Mouse (Mus musculus) heart, embryonic 15.5 days (tissue): ENCODE measurements around the gene B3gnt9. TPM values are rescaled to one million over a fixed set of nuclear protein-coding genes. Genes with fewer than 3 reads are reported as not detected.
A peak's percentile ranks its signal among the peaks of the same experiment; 100 is the strongest.

Source experiments
- ATAC-seq: fragments of 200-750 bp; cut with Nextera tagmentation; replicated peaks from 2 replicates; pipeline ENCODE4 v1.8.0; 2017; ENCODE audit warnings: low read depth, moderate TSS enrichment; ENCODE audit not compliant: insufficient number of reproducible peaks, insufficient read depth, low FRiP score
- H3K27ac ChIP-seq: fragments of 300-500 bp; sonication (generic); 2 replicates; pipeline ENCODE4 v1.5.1; 2015; ENCODE audit warnings: mild to moderate bottlenecking, inconsistent platforms
- H3K27me3 ChIP-seq: fragments of 300-500 bp; sonication (generic); 2 replicates; pipeline ENCODE4 v1.6.1; 2015; ENCODE audit warnings: inconsistent platforms
- H3K36me3 ChIP-seq: fragments of 300-500 bp; sonication (generic); 2 replicates; pipeline ENCODE4 v1.6.1; 2015; ENCODE audit warnings: mild to moderate bottlenecking, inconsistent platforms
- H3K4me1 ChIP-seq: fragments of 300-500 bp; sonication (generic); replicated peaks from 2 replicates; pipeline ENCODE4 v1.6.1; 2015; ENCODE audit warnings: inconsistent platforms
- H3K4me2 ChIP-seq: fragments of 300-500 bp; sonication (generic); 2 replicates; pipeline ENCODE4 v1.6.1; 2015; ENCODE audit warnings: inconsistent platforms, mild to moderate bottlenecking, moderate library complexity
- H3K4me3 ChIP-seq: fragments of 300-500 bp; sonication (generic); 2 replicates; pipeline ENCODE4 v1.5.1; 2015; ENCODE audit warnings: mild to moderate bottlenecking, inconsistent platforms
- H3K9ac ChIP-seq: fragments of 300-500 bp; sonication (generic); 2 replicates; pipeline ENCODE4 v1.6.1; 2015; ENCODE audit warnings: mild to moderate bottlenecking, inconsistent platforms
- H3K9me3 ChIP-seq: fragments of 300-500 bp; sonication (generic); replicated peaks from 2 replicates; pipeline ENCODE4 v1.6.1; 2016; ENCODE audit warnings: inconsistent platforms
- WGBS: fragments of 180-500 bp; shearing (Covaris S2); methylation state at CpG from one replicate; pipeline ENCODE4 v1.1.7; 2015; ENCODE audit warnings: mixed read lengths; 5-methylcytosine and 5-hydroxymethylcytosine counted together
- polyA plus RNA-seq: library from polyadenylated mRNA; unstranded; fragments of >200 nt; fragmentation: Nextera tagmentation; extraction: Ambion mirVana; gene quantifications from 2 replicates; pipeline ENCODE4 v1.2.1, GENCODE M21; 2015

The B3gnt9 gene
- polyA plus RNA-seq, 1 experiment from 2014 or later = 13.6 TPM

DNA sequence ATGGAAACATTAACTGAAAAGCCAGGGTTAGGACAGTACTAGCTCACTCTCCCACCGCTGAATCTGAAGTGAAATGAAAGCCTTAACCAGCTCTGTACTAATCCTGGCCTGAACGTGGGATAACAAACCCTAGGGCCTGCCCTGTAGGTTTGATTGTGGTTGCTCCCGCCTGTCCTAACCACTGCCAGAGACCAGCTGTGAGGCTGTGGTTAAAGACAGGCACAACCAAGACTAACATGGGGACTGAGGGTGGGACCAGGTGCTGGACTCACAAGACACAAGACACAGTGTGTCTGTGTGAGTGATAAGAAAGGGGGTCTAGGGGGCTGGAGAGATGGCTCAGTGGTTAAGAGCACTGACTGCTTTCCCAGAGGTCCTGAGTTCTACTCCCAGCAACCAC, 25.6 kb upstream of the B3gnt9 start:
- Histone ChIP-seq H3K9me3 (no peaks in the 10 kb centered on the region), H3K4me1 (peaks cover 30% of the 10 kb centered on the region), H3K27me3 (peaks cover 55% of the 10 kb centered on the region), H3K4me2 (no peak overlapping the region), H3K36me3 (no peaks in the 10 kb centered on the region), H3K4me3 (no peak overlapping the region), H3K9ac (no peak overlapping the region), H3K27ac (no peak overlapping the region)
- 74% methylated on average over 3 of the region's 3 CpGs for WGBS
- no peak for ATAC-seq

DNA sequence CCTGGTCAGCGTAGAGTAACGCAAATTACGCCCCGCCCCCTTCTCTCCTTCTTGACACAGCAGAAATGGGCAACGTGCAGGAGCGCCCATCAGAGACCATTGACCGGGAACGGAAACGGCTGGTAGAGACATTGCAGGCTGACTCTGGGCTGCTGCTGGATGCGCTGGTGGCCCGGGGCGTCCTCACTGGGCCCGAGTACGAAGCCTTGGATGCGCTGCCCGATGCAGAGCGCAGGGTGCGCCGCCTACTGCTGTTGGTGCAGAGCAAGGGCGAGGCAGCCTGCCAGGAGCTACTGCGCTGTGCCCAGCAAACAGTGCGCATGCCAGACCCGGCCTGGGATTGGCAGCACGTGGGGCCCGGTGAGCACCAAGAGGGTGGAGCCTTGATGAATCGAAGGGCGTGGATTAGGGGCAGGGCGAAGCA, 24.0 kb upstream of the B3gnt9 start:
- H3K27me3 ChIP-seq = peaks cover 71% of the 10 kb centered on the region
- peak overlapping the region; percentile 71 for H3K4me2 ChIP-seq
- peak overlapping the region; percentile 40 for H3K4me3 ChIP-seq
- H3K4me1 ChIP-seq = peaks cover 34% of the 10 kb centered on the region
- ATAC-seq = peak; percentile 63
- WGBS = 3% methylated on average over 28 of the region's 28 CpGs
- H3K27ac ChIP-seq = no peak overlapping the region
- no peaks in the 10 kb centered on the region for H3K9me3 ChIP-seq
- peak overlapping the region; percentile 38 for H3K9ac ChIP-seq
- no peaks in the 10 kb centered on the region for H3K36me3 ChIP-seq

DNA sequence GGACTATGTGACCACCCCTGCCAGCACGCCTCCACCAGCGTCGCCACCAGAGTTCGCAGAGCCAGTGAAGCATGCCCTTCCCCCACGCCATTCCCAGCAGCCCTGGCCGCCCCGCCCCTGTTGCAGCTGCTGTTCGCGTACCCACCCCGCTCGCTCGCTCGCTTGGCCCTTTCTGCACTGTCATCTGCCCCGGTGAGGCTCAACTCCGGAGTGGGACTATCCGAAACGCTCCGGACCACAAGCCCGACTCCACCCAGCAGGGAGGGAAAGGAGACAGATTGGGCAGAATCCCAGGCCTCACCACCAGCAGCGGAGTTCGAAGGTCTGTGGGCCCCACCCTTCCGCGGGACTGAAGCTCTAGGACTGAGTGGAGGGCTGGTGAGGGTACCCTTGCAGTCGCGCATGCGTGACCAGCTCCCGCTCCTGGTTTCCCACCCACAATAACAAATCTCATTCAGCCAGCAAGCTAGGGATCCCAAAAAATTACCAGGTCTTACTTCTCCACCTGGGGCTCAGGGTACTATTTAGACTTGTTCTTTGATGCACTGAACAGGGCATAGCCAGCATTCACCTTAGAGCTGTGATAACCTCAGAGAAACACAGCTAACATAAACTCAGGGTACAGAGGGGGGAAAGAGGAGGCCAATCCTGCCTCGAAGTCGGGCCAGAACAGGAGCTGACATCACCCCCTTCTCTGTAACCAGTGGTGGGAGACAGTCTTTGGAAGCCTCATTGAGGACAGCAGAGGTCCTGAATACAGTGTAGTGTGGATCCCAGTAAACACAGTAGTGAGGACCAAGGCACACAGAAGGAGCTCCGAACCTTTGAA, 21.6 kb upstream of the B3gnt9 start:
- Histone ChIP-seq H3K4me2 (peak overlapping the region; percentile 84), H3K27me3 (peaks cover 90% of the 10 kb centered on the region), H3K27ac (no peak overlapping the region), H3K4me1 (peaks cover 27% of the 10 kb centered on the region), H3K4me3 (peak overlapping the region; percentile 51), H3K9ac (peak overlapping the region; percentile 49), H3K9me3 (no peaks in the 10 kb centered on the region), H3K36me3 (no peaks in the 10 kb centered on the region)
- peak; percentile 58 for ATAC-seq
- WGBS = 4% methylated on average over 29 of the region's 30 CpGs

DNA sequence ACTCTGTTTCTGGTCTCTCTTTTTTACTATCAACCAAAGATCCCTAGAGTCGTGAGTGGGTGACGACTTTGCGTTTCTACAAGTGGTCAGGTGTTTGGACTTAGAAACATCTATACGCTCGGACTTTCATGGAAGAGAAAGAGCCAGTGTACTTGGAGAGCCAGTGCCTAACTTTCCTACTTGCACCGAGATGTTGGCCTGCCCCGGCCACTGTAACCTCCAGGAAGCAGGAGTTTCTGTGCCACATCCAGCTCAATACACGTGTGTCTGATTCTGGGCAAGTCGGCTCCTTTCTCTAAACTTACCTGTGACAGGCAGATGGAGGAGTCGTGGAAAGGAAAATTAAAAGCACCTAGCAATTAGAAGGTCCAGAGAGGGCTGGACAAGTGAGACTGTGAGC, 20.9 kb upstream of the B3gnt9 start, which contains the start of gene Nol3:
Gene Nol3 (plus strand): TSS at position 301 of the 400 bp plus-strand sequence.
- Histone ChIP-seq H3K4me2 (peak within 1 kb of the TSS; percentile 84), H3K4me1 (peaks cover 27% of the 10 kb centered on the region), H3K9ac (peak within 1 kb of the TSS; percentile 49), H3K4me3 (peak within 1 kb of the TSS; percentile 51), H3K27me3 (peaks cover 94% of the 10 kb centered on the region), H3K36me3 (no peaks in the 10 kb centered on the region), H3K27ac (no peak within 1 kb of the TSS), H3K9me3 (no peaks in the 10 kb centered on the region)
- WGBS = 5% methylated on average over 10 of the region's 10 CpGs
- no peak for ATAC-seq

DNA sequence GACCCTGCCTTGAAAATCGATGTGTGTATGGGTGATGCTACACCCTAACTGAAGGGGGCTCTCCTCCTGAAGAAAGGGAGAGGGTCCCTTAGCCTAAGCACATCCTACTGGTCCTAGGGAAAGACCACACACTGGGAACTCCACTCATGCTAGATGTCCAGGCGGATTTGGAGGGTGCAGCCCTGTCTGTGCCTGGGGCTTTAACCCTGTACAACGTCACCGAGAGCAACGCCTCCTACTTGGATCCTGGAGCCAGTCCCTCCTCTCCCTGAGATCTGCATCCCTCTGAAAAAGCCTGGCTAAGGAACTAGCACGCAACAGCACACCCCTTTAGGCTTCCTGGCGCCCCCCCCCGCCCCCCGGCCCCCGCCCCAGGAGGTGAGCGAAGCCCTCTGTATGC, 20.4 kb upstream of the B3gnt9 start:
- Histone ChIP-seq H3K9ac (no peak overlapping the region), H3K4me3 (peak overlapping the region; percentile 51), H3K9me3 (no peaks in the 10 kb centered on the region), H3K4me2 (peak overlapping the region; percentile 84), H3K27me3 (peaks cover 95% of the 10 kb centered on the region), H3K4me1 (peaks cover 32% of the 10 kb centered on the region), H3K36me3 (no peaks in the 10 kb centered on the region), H3K27ac (no peak overlapping the region)
- no peak for ATAC-seq
- WGBS = 9% methylated on average over 11 of the region's 11 CpGs

DNA sequence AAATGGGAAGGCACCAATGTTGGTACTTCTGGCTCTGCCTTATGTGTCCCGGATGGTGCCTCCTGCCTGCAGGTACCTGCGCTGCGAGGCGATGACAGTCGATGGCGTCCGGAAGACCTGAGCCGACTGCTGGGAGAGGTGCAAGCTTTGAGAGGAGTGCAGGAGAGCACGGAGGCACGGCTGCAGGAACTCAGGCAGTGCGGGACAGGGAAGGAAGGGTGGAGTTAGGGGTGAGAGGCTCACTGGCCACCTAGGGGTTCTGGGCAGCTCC, 15.9 kb upstream of the B3gnt9 start:
- peak overlapping the region; percentile 50; the same call in 1 of the 2 replicates for H3K4me3 ChIP-seq

DNA sequence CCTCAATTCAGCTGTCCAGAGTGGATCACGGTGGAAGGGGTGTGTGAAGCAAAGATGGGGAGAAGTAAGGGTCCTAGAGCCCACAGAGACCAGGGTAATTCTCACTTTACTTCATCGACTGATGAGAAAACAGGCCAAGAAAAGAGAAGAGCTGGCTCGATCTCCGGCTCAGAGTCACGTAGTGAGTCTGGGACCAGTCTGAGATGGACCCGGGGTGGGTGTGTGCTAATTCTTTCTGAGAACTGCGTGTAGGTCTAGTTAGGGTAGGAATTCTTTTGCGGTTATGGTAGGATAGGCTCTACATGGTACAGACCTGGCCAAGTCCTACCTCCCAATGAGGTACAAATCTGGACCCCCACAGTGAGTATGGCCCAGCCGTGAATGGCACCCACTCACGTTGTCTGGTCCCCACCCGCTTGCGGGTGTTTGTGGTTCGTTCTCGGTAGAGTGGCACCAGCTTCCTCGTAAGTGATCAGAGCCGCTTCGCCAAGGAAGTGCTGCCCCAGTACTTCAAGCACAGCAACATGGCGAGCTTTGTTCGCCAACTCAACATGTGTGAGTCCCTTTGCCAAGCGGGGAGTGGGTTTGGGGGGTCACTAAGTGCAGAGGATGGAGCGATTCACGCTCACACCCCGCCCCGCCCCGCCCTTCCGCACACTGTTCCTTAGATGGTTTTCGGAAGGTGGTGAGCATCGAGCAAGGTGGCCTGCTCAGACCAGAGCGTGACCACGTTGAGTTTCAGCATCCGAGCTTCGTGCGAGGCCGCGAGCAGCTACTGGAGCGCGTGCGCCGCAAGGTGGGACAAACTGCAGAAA, 15.4 kb upstream of the B3gnt9 start:
- Histone ChIP-seq H3K4me3 (peak overlapping the region; percentile 50), H3K36me3 (0 out of 2 replicates have a peak, but pooled peaks cover 3% of the 10 kb centered on the region), H3K9ac (peak overlapping the region; percentile 52), H3K4me1 (peaks cover 31% of the 10 kb centered on the region), H3K27me3 (peaks cover 89% of the 10 kb centered on the region), H3K9me3 (no peaks in the 10 kb centered on the region), H3K27ac (no peak overlapping the region), H3K4me2 (peak overlapping the region; percentile 84)
- 5% methylated on average over 39 of the region's 39 CpGs for WGBS
- no peak for ATAC-seq

More for the DNA sequence above, 15.9 kb upstream of the B3gnt9 start:
- H3K27me3 ChIP-seq = peaks cover 92% of the 10 kb centered on the region
- H3K27ac ChIP-seq = no peak overlapping the region
- H3K9ac ChIP-seq = no peak overlapping the region
- whole genome bisulfite sequencing = 5% methylated on average over 11 of the region's 11 CpGs
- no peak for ATAC-seq
- 0 out of 2 replicates have a peak, but pooled peaks cover 3% of the 10 kb centered on the region for H3K36me3 ChIP-seq
- peaks cover 36% of the 10 kb centered on the region for H3K4me1 ChIP-seq
- peak overlapping the region; percentile 84; the same call in 1 of the 2 replicates for H3K4me2 ChIP-seq
- H3K9me3 ChIP-seq = no peaks in the 10 kb centered on the region

DNA sequence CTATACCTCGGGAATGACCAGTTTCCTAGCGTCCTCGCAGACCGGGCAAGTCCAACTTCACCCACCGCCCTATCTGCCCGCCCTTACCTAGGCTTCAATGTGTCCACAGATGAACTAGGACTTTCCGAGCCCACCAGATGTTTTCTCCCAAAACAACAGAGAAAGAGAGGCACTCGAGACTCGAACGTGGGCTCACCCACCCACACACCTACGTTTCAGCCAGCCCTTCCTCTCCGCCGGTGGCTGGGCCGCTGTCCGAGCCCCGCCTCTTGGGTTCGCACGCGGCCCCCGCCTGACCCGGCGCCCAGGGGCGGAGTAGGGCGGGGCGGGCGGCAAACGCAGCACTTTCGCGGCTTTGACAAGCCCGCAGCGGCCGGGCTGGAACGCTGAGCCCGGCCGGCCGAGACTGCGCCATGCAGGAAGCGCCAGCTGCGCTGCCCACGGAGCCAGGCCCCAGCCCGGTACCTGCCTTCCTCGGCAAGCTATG, 14.6 kb upstream of the B3gnt9 start, which contains the start of gene Hsf4:
Gene Hsf4 (plus strand): TSS at position 341 of the 487 bp plus-strand sequence.
- H3K4me3 ChIP-seq = peak within 1 kb of the TSS; percentile 50
- H3K36me3 ChIP-seq = 0 out of 2 replicates have a peak, but pooled peaks cover 3% of the 10 kb centered on the region
- H3K9me3 ChIP-seq = no peaks in the 10 kb centered on the region
- under 1% methylated on average over 42 of the region's 42 CpGs for WGBS
- no peak; the same call in 1 of the 2 replicates for ATAC-seq
- no peak within 1 kb of the TSS for H3K27ac ChIP-seq
- peaks cover 36% of the 10 kb centered on the region for H3K4me1 ChIP-seq
- peak within 1 kb of the TSS; percentile 84 for H3K4me2 ChIP-seq
- peaks cover 81% of the 10 kb centered on the region for H3K27me3 ChIP-seq
- peak within 1 kb of the TSS; percentile 52 for H3K9ac ChIP-seq

DNA sequence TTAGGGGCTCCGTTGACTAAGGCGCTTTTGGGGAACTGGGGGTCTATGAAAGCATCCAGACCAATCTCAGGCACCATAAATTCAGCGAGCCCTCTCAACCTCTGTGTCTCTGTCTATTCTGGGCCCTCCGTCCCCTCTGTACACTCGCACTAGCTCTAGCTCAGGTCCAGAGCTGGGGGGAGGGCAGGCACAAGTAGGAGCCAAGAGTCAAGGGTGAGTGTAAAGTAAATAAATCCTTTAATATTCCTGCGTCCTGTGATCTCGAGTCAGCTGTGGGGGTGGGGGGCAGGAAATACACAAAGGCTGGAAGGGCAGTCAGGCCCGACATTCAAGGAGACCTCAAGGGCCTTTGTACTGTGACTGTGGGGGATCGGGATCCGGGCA, 14.1 kb upstream of the B3gnt9 start:
- Histone ChIP-seq H3K27ac (no peak overlapping the region), H3K4me2 (peak overlapping the region; percentile 84), H3K27me3 (peaks cover 77% of the 10 kb centered on the region), H3K4me3 (peak overlapping the region; percentile 50), H3K9ac (peak overlapping the region; percentile 52), H3K36me3 (0 out of 2 replicates have a peak, but pooled peaks cover 3% of the 10 kb centered on the region), H3K9me3 (no peaks in the 10 kb centered on the region), H3K4me1 (peaks cover 37% of the 10 kb centered on the region)
- no peak for ATAC-seq
- 6% methylated on average over 10 of the region's 10 CpGs for WGBS

DNA sequence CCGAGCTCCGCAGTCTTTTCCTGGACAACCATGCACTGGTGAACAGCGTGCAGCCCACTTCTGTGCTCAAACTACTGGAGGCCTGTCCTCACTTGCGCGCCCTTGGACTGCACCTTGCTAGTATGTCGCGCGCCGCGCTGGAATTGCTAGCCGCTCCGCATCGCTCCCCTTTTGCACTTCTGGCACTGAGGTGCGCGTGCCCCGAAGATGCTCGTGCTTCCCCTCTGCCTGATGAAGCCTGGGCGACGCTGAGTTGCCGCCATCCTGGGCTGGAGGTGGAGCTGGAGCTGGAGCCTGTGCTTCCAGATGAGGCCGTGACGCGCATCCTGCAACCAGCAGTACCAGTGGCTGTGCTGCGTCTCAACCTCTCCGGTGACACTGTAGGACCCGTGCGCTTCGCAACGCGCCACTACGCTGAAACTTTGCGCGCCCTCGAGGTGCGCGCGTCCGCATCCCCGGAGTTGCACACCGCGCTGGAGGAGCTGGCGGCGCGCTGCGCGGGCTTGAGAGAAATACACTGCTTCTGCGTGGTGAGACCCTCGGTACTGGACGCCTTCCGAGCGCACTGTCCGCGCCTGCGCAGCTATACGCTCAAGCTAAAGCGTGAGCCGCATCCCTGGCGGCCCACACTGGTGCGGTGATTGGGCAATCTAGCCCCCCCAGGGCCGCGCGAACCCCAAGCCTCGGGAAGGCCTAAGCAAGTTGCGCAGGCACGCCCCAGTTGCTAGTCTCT, 13.6 kb upstream of the B3gnt9 start:
- WGBS = 3% methylated on average over 65 of the region's 65 CpGs
- H3K4me3 ChIP-seq = peak overlapping the region; percentile 50
- H3K36me3 ChIP-seq = 0 out of 2 replicates have a peak, but pooled peaks cover 3% of the 10 kb centered on the region
- no peaks in the 10 kb centered on the region for H3K9me3 ChIP-seq
- peak overlapping the region; percentile 84 for H3K4me2 ChIP-seq
- ATAC-seq = peak; percentile 24; the same call in 1 of the 2 replicates
- H3K9ac ChIP-seq = peak overlapping the region; percentile 52
- peaks cover 42% of the 10 kb centered on the region for H3K4me1 ChIP-seq
- H3K27me3 ChIP-seq = peaks cover 74% of the 10 kb centered on the region
- H3K27ac ChIP-seq = no peak overlapping the region
